Comparison of ENCODE assay signal across 27 mouse cellular contexts in the genomic region with DNA sequence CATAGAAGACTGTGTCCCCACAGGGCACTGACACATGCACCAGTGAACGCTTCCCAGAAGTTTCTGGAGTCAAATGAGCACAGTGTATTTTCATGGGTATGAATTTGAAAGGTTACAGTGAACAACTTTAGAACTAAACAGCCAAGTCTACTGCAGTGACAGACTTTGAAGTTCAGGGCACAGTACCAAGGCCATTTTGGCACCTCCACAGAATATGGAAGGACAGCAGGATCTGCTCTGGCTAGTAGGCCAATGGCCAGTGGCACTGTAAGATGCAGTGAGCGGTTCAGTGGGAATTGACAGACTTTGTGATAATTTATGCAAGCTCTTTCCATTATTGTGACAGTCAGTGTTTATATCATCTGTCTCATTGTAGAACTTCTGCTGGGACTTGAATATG.
DNase-seq lines count a peak whose midpoint lies in the region; ATAC-seq and TF ChIP-seq lines count a peak whose summit lies in the region.
"Had no signal": no experiment of that assay in that cellular context is flagged by ENCODE, and none has a peak within 500 bp of the region (broad histone marks: within the 10 kb centered on the region; RNA-seq: fewer than 3 reads in every experiment).

No protein-coding gene starts in this region.

- H3K4me2 ChIP-seq in midbrain, postnatal 0 days (ENCODE audit: low read depth, low read length, poor library complexity, severe bottlenecking) = no peak overlapping the region
- no peak overlapping the region for H3K4me2 ChIP-seq in midbrain, embryonic 16.5 days (ENCODE audit: low read length)
- H3K4me2 ChIP-seq: heart, embryonic 13.5 days; intestine, embryonic 15.5 days; limb, embryonic 15.5 days; liver, embryonic 15.5 days; lung, embryonic 14.5 days; midbrain, embryonic 13.5 days had no signal

- no peak overlapping the region for H3K9ac ChIP-seq in midbrain, postnatal 0 days (replicated peaks; ENCODE audit: low read length, poor library complexity, severe bottlenecking)
- no peak overlapping the region for H3K9ac ChIP-seq in midbrain, embryonic 16.5 days (ENCODE audit: low read depth, low read length)
- H3K9ac ChIP-seq: heart, embryonic 13.5 days; intestine, embryonic 15.5 days; limb, embryonic 15.5 days; liver, embryonic 15.5 days; lung, embryonic 14.5 days; midbrain, embryonic 13.5 days had no signal

- intact Hi-C loops in heart, postnatal 14 days (cut with DNase I) = no loop called here

- ATAC-seq in midbrain, postnatal 0 days (ENCODE audit: low FRiP score) = no peak
- no peak for ATAC-seq in midbrain, embryonic 16.5 days
- ATAC-seq: hindbrain, embryonic 16.5 days; intestine, embryonic 15.5 days had no signal

- no peaks in the 10 kb centered on the region for H3K4me1 ChIP-seq in midbrain, postnatal 0 days (ENCODE audit: insufficient read depth, low read length)
- no peaks in the 10 kb centered on the region for H3K4me1 ChIP-seq in midbrain, embryonic 16.5 days (ENCODE audit: control insufficient read depth, insufficient read depth, low read length)
- H3K4me1 ChIP-seq: heart, embryonic 13.5 days; hindbrain, embryonic 10.5 days; intestine, embryonic 15.5 days; limb, embryonic 10.5 days; limb, embryonic 15.5 days; liver, embryonic 15.5 days; midbrain, embryonic 13.5 days had no signal

- 85% methylated on average over 2 of the region's 2 CpGs for WGBS in midbrain, postnatal 0 days
- 89% methylated on average over 2 of the region's 2 CpGs for WGBS in midbrain, embryonic 16.5 days

- H3K27me3 ChIP-seq in midbrain, postnatal 0 days (ENCODE audit: insufficient read depth, low read length) = no peaks in the 10 kb centered on the region
- no peaks in the 10 kb centered on the region for H3K27me3 ChIP-seq in midbrain, embryonic 16.5 days (ENCODE audit: control insufficient read depth, insufficient read depth, low read depth, low read length)
- H3K27me3 ChIP-seq: heart, embryonic 13.5 days; intestine, embryonic 15.5 days; limb, embryonic 15.5 days; midbrain, embryonic 13.5 days had no signal

- no peak overlapping the region for H3K27ac ChIP-seq in midbrain, postnatal 0 days (ENCODE audit: low read depth, low read length)
- no peak overlapping the region for H3K27ac ChIP-seq in midbrain, embryonic 16.5 days (ENCODE audit: low read length)
- H3K27ac ChIP-seq: heart, embryonic 13.5 days; hindbrain, embryonic 10.5 days; intestine, embryonic 15.5 days; limb, embryonic 10.5 days; limb, embryonic 15.5 days; liver, embryonic 15.5 days; macrophage; midbrain, embryonic 13.5 days had no signal

- H3K4me3 ChIP-seq in midbrain, postnatal 0 days (ENCODE audit: low read depth, low read length) = no peak overlapping the region
- no peak overlapping the region for H3K4me3 ChIP-seq in midbrain, embryonic 16.5 days (ENCODE audit: low read depth, low read length)
- H3K4me3 ChIP-seq: erythroblast, embryonic 14.5 days; heart, embryonic 13.5 days; hindbrain, embryonic 10.5 days; intestine, embryonic 15.5 days; limb, embryonic 10.5 days; limb, embryonic 15.5 days; liver, embryonic 15.5 days; midbrain, embryonic 13.5 days had no signal

- no peaks in the 10 kb centered on the region for H3K36me3 ChIP-seq in midbrain, postnatal 0 days (ENCODE audit: insufficient read depth, low read length)
- no peaks in the 10 kb centered on the region for H3K36me3 ChIP-seq in midbrain, embryonic 16.5 days (ENCODE audit: control insufficient read depth, insufficient read depth, low read length)
- H3K36me3 ChIP-seq: G1E; heart, embryonic 13.5 days; hindbrain, embryonic 10.5 days; intestine, embryonic 15.5 days; limb, embryonic 10.5 days; limb, embryonic 15.5 days; liver, embryonic 15.5 days; midbrain, embryonic 13.5 days had no signal

- peak; percentile 16 for DNase-seq in adrenal gland, postnatal 14 days
- DNase-seq in adrenal gland, adult 2 months = no peak
- DNase-seq in heart, adult 18-20 months = peak; percentile 8 to 17
- no peak for DNase-seq in heart, postnatal 14 days
- DNase-seq in layer of hippocampus, postnatal 14 days (ENCODE audit: low spot score in 2 of 2) = peak; percentile 7 to 24
- DNase-seq in layer of hippocampus, adult 9-11 months = no peak
- peak; percentile 33 for DNase-seq in midbrain, postnatal 0 days (ENCODE audit: low spot score)
- DNase-seq: cerebellum, adult 9-11 months; gastrocnemius, postnatal 25 days; heart, adult 11 months; kidney, postnatal 10 days; lung, embryonic 14.5 days; right cerebral cortex, adult 18-20 months; spleen, adult 18-20 months; thymus, postnatal 14 days had no signal

- TF ChIP-seq CTCF in midbrain, postnatal 0 days (IDR thresholded peaks at IDR 0.05) = no peak

- H3K9me3 ChIP-seq in midbrain, postnatal 0 days (ENCODE audit: low read length) = no peaks in the 10 kb centered on the region
- no peaks in the 10 kb centered on the region for H3K9me3 ChIP-seq in midbrain, embryonic 16.5 days (replicated peaks; ENCODE audit: control insufficient read depth, low read length, poor library complexity, severe bottlenecking)
- H3K9me3 ChIP-seq: G1E; heart, embryonic 13.5 days; hindbrain, embryonic 10.5 days; intestine, embryonic 15.5 days; limb, embryonic 10.5 days; limb, embryonic 15.5 days; liver, embryonic 15.5 days; midbrain, embryonic 13.5 days had no signal

Comparison
In these comparisons a context has a peak if more than half of its experiments do, and no peak if none do; other contexts are left out.
1. DNase-seq: peak in adrenal gland, postnatal 14 days (single experiment), heart, adult 18-20 months (2 of 2), layer of hippocampus, postnatal 14 days (2 of 2) and midbrain, postnatal 0 days (single experiment); none in adrenal gland, adult 2 months (single experiment), heart, postnatal 14 days (0 of 2) and layer of hippocampus, adult 9-11 months (single experiment).